Mouse (Mus musculus): ENCODE data around the gene Nabp2. TPM values are rescaled to one million over a fixed set of nuclear protein-coding genes. Genes with fewer than 3 reads are reported as not detected.

Gene Nabp2
- polyA plus RNA-seq, 1 experiment from 2014 or later, result 133 TPM

DNA sequence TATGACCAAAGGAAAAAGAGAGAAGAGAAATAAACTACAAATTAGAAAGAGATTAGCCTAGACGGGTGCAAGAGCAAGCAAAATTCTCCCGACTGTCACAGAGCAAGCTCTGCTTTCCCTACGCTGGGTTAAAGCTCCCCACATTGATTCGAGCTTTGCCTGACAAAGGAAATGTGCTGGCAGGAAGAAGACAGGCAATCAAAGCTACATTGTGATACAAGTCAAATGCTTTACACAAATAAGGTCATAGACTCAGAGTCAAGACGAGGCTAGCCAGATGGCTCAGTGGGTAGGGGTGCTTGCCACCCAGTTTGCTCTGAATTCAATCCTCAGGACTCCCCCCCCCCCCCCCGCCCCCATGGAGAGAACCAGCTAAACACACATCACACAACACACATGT is 41.3 kb downstream of the Nabp2 start:
- Histone ChIP-seq H3K4me2 (no peak overlapping the region), H3K36me3 (peaks cover 5% of the 10 kb centered on the region), H3K9ac (replicated peaks) (no peak overlapping the region), H3K27ac (replicated peaks) (peak overlapping the region; percentile 98; the same call in 1 of the 2 replicates), H3K9me3 (replicated peaks) (no peaks in the 10 kb centered on the region), H3K4me1 (peaks cover 26% of the 10 kb centered on the region), H3K4me3 (replicated peaks) (no peak overlapping the region), H3K27me3 (replicated peaks) (no peaks in the 10 kb centered on the region)
- ATAC-seq (ENCODE audit: low FRiP score), result no peak
- 60% methylated on average over 5 of the region's 6 CpGs for WGBS

DNA sequence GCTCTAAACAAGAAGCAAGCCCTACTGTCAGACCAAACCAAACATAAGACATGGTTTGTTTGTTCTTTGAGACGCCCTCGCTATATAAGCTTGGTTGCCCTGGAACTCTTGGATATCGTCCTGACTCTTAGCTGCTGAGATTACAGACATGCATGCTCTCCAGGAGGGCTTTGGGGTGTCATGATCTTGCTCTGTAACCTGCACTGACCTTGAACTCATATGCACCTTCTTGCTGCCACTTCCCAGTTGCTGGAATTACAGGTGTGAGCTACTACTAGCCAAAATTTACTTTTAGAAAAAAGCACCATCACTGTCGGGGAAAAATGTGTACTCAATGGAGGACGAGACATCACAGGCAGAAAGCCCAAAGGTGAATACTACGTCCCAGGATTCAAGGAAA is 41.7 kb downstream of the Nabp2 start:
- Histone ChIP-seq H3K27ac (replicated peaks) (peak overlapping the region; percentile 98), H3K4me2 (peak overlapping the region; percentile 93), H3K9ac (replicated peaks) (peak overlapping the region; percentile 75), H3K27me3 (replicated peaks) (no peaks in the 10 kb centered on the region), H3K9me3 (replicated peaks) (no peaks in the 10 kb centered on the region), H3K4me1 (peaks cover 26% of the 10 kb centered on the region), H3K4me3 (replicated peaks) (peak overlapping the region; percentile 75), H3K36me3 (peaks cover 8% of the 10 kb centered on the region)
- 74% methylated on average over 6 of the region's 6 CpGs for WGBS
- ATAC-seq (ENCODE audit: low FRiP score), result no peak

DNA sequence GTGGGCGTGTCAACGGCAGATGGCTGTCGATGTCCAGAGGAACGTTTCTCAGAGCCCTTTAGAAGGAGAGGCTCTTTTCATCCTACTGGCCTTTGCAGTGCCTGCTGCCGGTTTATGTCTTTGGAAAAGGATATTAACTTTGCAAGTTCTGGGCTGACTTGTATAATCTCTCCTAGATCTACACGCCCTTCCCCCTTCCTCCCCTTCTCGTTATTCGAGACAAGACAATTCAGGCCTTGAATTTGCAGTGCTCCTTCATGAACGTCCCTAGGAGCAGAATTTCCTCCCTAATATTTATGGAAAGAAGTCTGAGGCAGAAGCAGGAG is 42.1 kb downstream of the Nabp2 start:
- whole genome bisulfite sequencing, result 6% methylated on average over 9 of the region's 9 CpGs
- Histone ChIP-seq H3K4me2 (peak overlapping the region; percentile 93), H3K4me1 (peaks cover 26% of the 10 kb centered on the region), H3K4me3 (replicated peaks) (peak overlapping the region; percentile 75), H3K9ac (replicated peaks) (peak overlapping the region; percentile 75), H3K27ac (replicated peaks) (peak overlapping the region; percentile 98), H3K9me3 (replicated peaks) (no peaks in the 10 kb centered on the region), H3K27me3 (replicated peaks) (no peaks in the 10 kb centered on the region), H3K36me3 (peaks cover 12% of the 10 kb centered on the region)
- no peak for ATAC-seq (ENCODE audit: low FRiP score)

DNA sequence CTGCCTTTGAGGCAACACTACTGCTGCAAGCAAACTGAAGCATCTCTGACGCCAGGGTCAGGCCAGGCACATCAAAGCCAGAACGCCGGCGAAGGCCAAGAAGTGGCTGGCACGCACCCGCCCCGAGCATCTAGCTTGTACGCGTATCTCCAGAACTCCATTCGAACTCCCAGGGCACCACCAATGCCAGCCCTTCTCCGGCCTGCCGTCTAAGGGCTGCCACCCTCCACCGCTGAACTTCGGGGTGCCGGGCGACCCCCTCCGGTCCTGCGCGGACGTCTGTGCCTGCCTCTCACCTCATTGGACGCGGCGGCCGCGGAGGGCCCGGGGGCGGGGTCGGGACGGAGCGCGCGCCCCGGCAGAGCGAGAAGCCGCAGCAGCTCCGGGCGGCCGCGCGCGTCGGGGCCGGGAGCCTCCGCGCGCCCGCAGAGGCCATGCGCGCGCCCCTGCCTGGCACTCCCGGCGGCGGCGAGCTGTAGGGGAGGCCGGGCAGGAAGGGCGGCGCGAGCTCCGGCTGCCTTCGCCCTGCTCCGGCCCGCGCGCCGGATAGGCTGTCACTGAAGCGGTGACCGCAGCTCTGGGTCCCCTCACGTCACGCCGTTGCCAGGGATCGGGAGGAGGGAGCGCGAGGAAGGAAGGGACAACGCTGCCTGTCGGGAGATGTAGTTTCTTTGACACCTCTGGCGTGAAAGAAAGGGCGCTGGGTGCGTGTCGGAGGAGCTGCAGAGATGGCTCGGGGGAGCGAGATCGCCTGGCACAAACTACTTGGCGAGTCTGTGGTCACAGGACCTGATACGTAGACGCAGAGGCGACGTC is 42.7 kb downstream of the Nabp2 start, which contains the start of gene Coq10a:
Coq10a (minus strand) TSS at position 596 of the 816 bp plus-strand sequence.
- Histone ChIP-seq H3K4me2 (peak within 1 kb of the TSS; percentile 93), H3K36me3 (peaks cover 16% of the 10 kb centered on the region), H3K9ac (replicated peaks) (peak within 1 kb of the TSS; percentile 75), H3K4me1 (peaks cover 26% of the 10 kb centered on the region), H3K27me3 (replicated peaks) (no peaks in the 10 kb centered on the region), H3K4me3 (replicated peaks) (peak within 1 kb of the TSS; percentile 75), H3K27ac (replicated peaks) (peak within 1 kb of the TSS; percentile 98), H3K9me3 (replicated peaks) (no peaks in the 10 kb centered on the region)
- WGBS, result under 1% methylated on average over 85 of the region's 87 CpGs
- ATAC-seq (ENCODE audit: low FRiP score), result peak; percentile 93

DNA sequence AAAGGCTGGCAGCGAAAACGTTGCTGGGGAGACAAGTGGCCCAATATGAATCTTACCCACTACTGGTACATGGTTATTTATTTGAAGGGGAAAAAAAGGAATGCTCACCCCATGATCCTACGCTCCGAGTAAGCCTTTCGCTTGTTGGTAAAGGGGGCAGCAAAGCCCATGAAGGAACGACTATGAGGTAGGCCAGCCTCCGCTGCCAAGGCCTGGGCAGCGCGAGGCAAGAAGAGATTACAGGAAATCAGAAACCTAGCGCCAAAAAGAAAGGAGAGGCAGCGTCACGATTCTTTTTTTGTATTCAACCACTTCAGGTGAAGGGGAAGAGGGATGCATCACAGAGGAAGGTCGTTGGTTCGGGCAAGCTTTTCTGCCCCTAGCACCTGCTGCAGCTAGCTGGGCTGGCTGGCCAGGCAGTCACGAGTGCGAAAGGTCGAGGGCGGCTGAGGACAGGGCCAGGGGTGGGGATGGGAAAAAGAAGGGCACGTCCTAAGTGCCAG is 43.3 kb downstream of the Nabp2 start:
- 12% methylated on average over 19 of the region's 19 CpGs for WGBS
- H3K4me1 ChIP-seq, result peaks cover 26% of the 10 kb centered on the region
- H3K9ac ChIP-seq (replicated peaks), result peak overlapping the region; percentile 75
- H3K9me3 ChIP-seq (replicated peaks), result no peaks in the 10 kb centered on the region
- H3K4me2 ChIP-seq, result peak overlapping the region; percentile 93
- no peak for ATAC-seq (ENCODE audit: low FRiP score)
- H3K4me3 ChIP-seq (replicated peaks), result peak overlapping the region; percentile 75
- peak overlapping the region; percentile 98 for H3K27ac ChIP-seq (replicated peaks)
- H3K36me3 ChIP-seq, result peaks cover 23% of the 10 kb centered on the region
- no peaks in the 10 kb centered on the region for H3K27me3 ChIP-seq (replicated peaks)

DNA sequence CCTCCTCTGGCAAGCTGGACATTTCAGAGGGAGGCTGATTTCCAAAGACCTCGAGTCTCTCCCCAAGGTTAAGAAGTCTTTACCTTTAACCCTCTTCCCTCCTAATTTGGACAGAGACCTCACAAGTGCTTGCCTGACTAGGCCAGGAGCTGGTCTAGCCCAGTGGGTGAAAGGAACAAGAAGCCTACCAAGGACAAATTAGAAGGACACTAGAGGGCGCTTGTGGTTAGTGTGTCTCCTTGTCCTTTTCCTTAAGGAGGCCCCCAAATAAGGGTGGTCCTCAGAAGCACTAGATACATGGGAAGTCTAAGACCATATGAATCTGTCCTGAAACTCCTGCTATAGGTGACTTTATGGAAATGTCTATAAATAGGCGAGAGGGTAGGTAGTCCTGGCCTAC is 48.7 kb downstream of the Nabp2 start:
- H3K4me3 ChIP-seq (replicated peaks), result no peak overlapping the region
- H3K27ac ChIP-seq (replicated peaks), result no peak overlapping the region
- H3K27me3 ChIP-seq (replicated peaks), result no peaks in the 10 kb centered on the region
- H3K4me1 ChIP-seq, result peaks cover 15% of the 10 kb centered on the region
- no peak overlapping the region for H3K4me2 ChIP-seq
- no peak for ATAC-seq (ENCODE audit: low FRiP score)
- peaks cover 75% of the 10 kb centered on the region for H3K36me3 ChIP-seq
- no peaks in the 10 kb centered on the region for H3K9me3 ChIP-seq (replicated peaks)
- H3K9ac ChIP-seq (replicated peaks), result no peak overlapping the region
- 51% methylated on average over 3 of the region's 3 CpGs for WGBS

DNA sequence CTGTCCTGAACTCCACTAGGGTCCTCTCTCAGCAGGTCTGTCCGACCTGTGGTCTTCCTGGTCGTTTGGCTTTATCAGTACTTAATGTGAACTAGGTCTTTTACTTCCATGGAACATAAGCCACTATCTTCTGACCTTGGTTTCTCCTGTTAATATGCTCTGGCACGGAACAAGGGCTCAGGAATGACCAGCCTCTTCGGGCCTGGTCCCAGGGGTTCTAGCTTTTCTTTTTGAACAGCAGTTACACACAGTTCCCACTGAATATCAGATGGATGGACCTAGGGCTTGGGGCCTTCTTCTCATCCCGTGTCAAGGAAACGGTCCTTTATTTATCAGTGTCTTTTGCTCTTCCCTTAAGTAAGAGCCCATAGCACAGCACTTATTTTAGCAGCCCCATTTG is 49.5 kb downstream of the Nabp2 start:
- Histone ChIP-seq H3K9me3 (replicated peaks) (no peaks in the 10 kb centered on the region), H3K4me3 (replicated peaks) (no peak overlapping the region), H3K4me2 (no peak overlapping the region), H3K4me1 (peaks cover 8% of the 10 kb centered on the region), H3K36me3 (peaks cover 78% of the 10 kb centered on the region), H3K9ac (replicated peaks) (no peak overlapping the region), H3K27ac (replicated peaks) (no peak overlapping the region), H3K27me3 (replicated peaks) (no peaks in the 10 kb centered on the region)
- 90% methylated on average over 6 of the region's 6 CpGs for WGBS
- no peak for ATAC-seq (ENCODE audit: low FRiP score)

DNA sequence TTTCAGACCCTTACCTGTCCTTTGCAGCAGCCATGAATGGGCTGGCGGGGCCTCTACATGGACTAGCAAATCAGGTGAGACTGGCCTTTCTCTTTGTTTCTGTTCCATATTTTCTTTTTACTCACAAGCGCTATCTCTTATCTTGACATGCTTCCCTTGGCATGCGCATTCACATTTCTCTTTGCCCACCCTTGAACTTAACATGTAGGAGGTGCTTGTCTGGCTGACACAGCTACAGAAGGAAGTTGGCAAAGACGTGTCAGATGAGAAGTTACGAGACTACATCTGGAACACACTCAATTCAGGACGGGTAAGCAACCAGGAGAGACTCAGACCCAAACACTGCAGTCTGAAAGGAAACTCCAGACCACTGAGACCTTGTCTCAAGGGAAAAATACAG is 52.1 kb downstream of the Nabp2 start:
- Histone ChIP-seq H3K36me3 (peaks cover 82% of the 10 kb centered on the region), H3K27ac (replicated peaks) (no peak overlapping the region), H3K4me2 (no peak overlapping the region), H3K9ac (replicated peaks) (no peak overlapping the region), H3K4me3 (replicated peaks) (no peak overlapping the region), H3K9me3 (replicated peaks) (no peaks in the 10 kb centered on the region), H3K27me3 (replicated peaks) (no peaks in the 10 kb centered on the region), H3K4me1 (no peaks in the 10 kb centered on the region; the same call in 1 of the 2 replicates)
- no peak for ATAC-seq (ENCODE audit: low FRiP score)
- WGBS, result 97% methylated on average over 6 of the region's 6 CpGs

DNA sequence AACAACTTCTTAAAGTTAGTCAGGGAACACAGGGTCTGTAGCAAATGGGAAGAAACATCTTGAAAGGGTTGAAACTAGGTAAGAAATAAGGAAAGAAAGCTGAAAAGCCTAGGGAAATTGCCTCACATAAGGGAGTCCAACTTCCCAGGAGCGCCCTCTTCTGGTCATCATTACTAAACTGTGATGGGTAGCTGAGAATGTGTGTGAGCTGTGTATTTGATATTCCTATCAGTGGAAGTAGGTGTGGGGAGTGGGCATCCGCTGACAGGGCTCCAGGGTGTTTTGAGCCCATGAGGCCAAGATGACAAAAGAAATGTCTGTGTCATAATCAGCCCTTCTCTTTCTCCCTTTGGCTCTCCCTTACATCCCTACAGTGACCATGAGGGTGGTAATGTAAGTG is 52.5 kb downstream of the Nabp2 start:
- Histone ChIP-seq H3K9me3 (replicated peaks) (no peaks in the 10 kb centered on the region), H3K27ac (replicated peaks) (no peak overlapping the region), H3K36me3 (peaks cover 84% of the 10 kb centered on the region), H3K4me2 (no peak overlapping the region), H3K9ac (replicated peaks) (no peak overlapping the region), H3K27me3 (replicated peaks) (no peaks in the 10 kb centered on the region), H3K4me1 (no peaks in the 10 kb centered on the region; the same call in 1 of the 2 replicates), H3K4me3 (replicated peaks) (no peak overlapping the region)
- no peak for ATAC-seq (ENCODE audit: low FRiP score)
- WGBS, result 63% methylated on average over 2 of the region's 2 CpGs

Small RNA genes within 50 kb of the gene (microRNA-seq; reads per million reads assigned to microRNA genes)
- gene Gm25361 (not detected), gene Gm26308 (not detected), gene Mir6914 (not detected), gene Mir6915 (1.6 reads per million), gene Mir8105 (not detected)

Other genes starting within 250 kb of the Nabp2 start
- 6.5 and 12.7 TPM in 2 replicates for gene Rbms2, start 231.2 kb downstream of the Nabp2 start, polyA plus RNA-seq (2015; fragmentation: Nextera tagmentation; extraction: Ambion mirVana)
- gene Gls2, start 217.0 kb downstream of the Nabp2 start, polyA plus RNA-seq (2015; fragmentation: Nextera tagmentation; extraction: Ambion mirVana), result 2.4 and 2.8 TPM in 2 replicates
- gene Spryd4, start 199.7 kb downstream of the Nabp2 start, polyA plus RNA-seq (2015; fragmentation: Nextera tagmentation; extraction: Ambion mirVana), result 25.5 and 25.9 TPM in 2 replicates
- gene Mip, start 185.7 kb downstream of the Nabp2 start, polyA plus RNA-seq (2015; fragmentation: Nextera tagmentation; extraction: Ambion mirVana), result not detected in 2 replicates
- 20.0 and 25.1 TPM in 2 replicates for gene Timeless, start 179.4 kb downstream of the Nabp2 start, polyA plus RNA-seq (2015; fragmentation: Nextera tagmentation; extraction: Ambion mirVana)
- gene Apon, start 157.4 kb downstream of the Nabp2 start, polyA plus RNA-seq (2015; fragmentation: Nextera tagmentation; extraction: Ambion mirVana), result not detected in 2 replicates
- gene Apof, start 142.8 kb downstream of the Nabp2 start, polyA plus RNA-seq (2015; fragmentation: Nextera tagmentation; extraction: Ambion mirVana), result 0.19 TPM in 1 of 2 replicates, not detected in the other
- 18.9 and 24.5 TPM in 2 replicates for gene Stat2, start 140.9 kb downstream of the Nabp2 start, polyA plus RNA-seq (2015; fragmentation: Nextera tagmentation; extraction: Ambion mirVana)
- gene Il23a, start 112.7 kb downstream of the Nabp2 start, polyA plus RNA-seq (2015; fragmentation: Nextera tagmentation; extraction: Ambion mirVana), result 0.32 and 0.37 TPM in 2 replicates
- gene Pan2, start 108.2 kb downstream of the Nabp2 start, polyA plus RNA-seq (2015; fragmentation: Nextera tagmentation; extraction: Ambion mirVana), result 17.4 and 20.7 TPM in 2 replicates
- 201 and 221 TPM in 2 replicates for gene Cnpy2, start 89.0 kb downstream of the Nabp2 start, polyA plus RNA-seq (2015; fragmentation: Nextera tagmentation; extraction: Ambion mirVana)
- 268 and 273 TPM in 2 replicates for gene Cs, start 73.8 kb downstream of the Nabp2 start, polyA plus RNA-seq (2015; fragmentation: Nextera tagmentation; extraction: Ambion mirVana)
- gene Coq10a, start 42.5 kb downstream of the Nabp2 start, polyA plus RNA-seq (2015; fragmentation: Nextera tagmentation; extraction: Ambion mirVana), result 34.6 and 40.8 TPM in 2 replicates
- gene Ankrd52, start 34.4 kb downstream of the Nabp2 start, polyA plus RNA-seq (2015; fragmentation: Nextera tagmentation; extraction: Ambion mirVana), result 11.2 and 13.1 TPM in 2 replicates
- gene Slc39a5, start 10.3 kb downstream of the Nabp2 start, polyA plus RNA-seq (2015; fragmentation: Nextera tagmentation; extraction: Ambion mirVana), result 0.68 and 4.4 TPM in 2 replicates
- 78.3 and 80.5 TPM in 2 replicates for gene Rnf41, start 165 bp upstream of the Nabp2 start, polyA plus RNA-seq (2015; fragmentation: Nextera tagmentation; extraction: Ambion mirVana)
- gene Smarcc2, start 47.8 kb upstream of the Nabp2 start, polyA plus RNA-seq (2015; fragmentation: Nextera tagmentation; extraction: Ambion mirVana), result 138 and 149 TPM in 2 replicates
- 999 and 1,090 TPM in 2 replicates for gene Myl6, start 82.7 kb upstream of the Nabp2 start, polyA plus RNA-seq (2015; fragmentation: Nextera tagmentation; extraction: Ambion mirVana)
- gene Myl6b, start 87.2 kb upstream of the Nabp2 start, polyA plus RNA-seq (2015; fragmentation: Nextera tagmentation; extraction: Ambion mirVana), result 7.0 and 7.7 TPM in 2 replicates
- 20.7 and 30.0 TPM in 2 replicates for gene Esyt1, start 114.4 kb upstream of the Nabp2 start, polyA plus RNA-seq (2015; fragmentation: Nextera tagmentation; extraction: Ambion mirVana)
- 16.0 and 16.2 TPM in 2 replicates for gene Zc3h10, start 136.3 kb upstream of the Nabp2 start, polyA plus RNA-seq (2015; fragmentation: Nextera tagmentation; extraction: Ambion mirVana)
- gene Rpl41, start 137.8 kb upstream of the Nabp2 start, polyA plus RNA-seq (2015; fragmentation: Nextera tagmentation; extraction: Ambion mirVana), result 2,372 and 2,481 TPM in 2 replicates
- 121 and 157 TPM in 2 replicates for gene Pa2g4, start 154.5 kb upstream of the Nabp2 start, polyA plus RNA-seq (2015; fragmentation: Nextera tagmentation; extraction: Ambion mirVana)
- 3.1 and 6.6 TPM in 2 replicates for gene Erbb3, start 178.2 kb upstream of the Nabp2 start, polyA plus RNA-seq (2015; fragmentation: Nextera tagmentation; extraction: Ambion mirVana)
- 381 and 453 TPM in 2 replicates for gene Rps26, start 215.3 kb upstream of the Nabp2 start, polyA plus RNA-seq (2015; fragmentation: Nextera tagmentation; extraction: Ambion mirVana)
- 15.2 and 17.0 TPM in 2 replicates for gene Ikzf4, start 234.5 kb upstream of the Nabp2 start, polyA plus RNA-seq (2015; fragmentation: Nextera tagmentation; extraction: Ambion mirVana)

Data from neural tube, embryonic 15.5 days (tissue).